Mouse (Mus musculus): Measurements from ENCODE around the gene Pcca. TPM values are rescaled to one million over a fixed set of nuclear protein-coding genes. Genes with fewer than 3 reads are reported as not detected.

Pcca gene
- polyA plus RNA-seq, 1 experiment: 10.3 TPM

- TF ChIP-seq MYOD1 (IDR thresholded peaks at IDR 0.05; ENCODE audit: control insufficient read depth, insufficient read length, low read depth): no peak
- TF ChIP-seq USF1 (IDR thresholded peaks at IDR 0.05; ENCODE audit: low read depth): no peak
- TF ChIP-seq CTCF (IDR thresholded peaks at IDR 0.05; ENCODE audit: control insufficient read depth, insufficient read depth, insufficient read length): no peak
- TF ChIP-seq CEBPB (IDR thresholded peaks at IDR 0.05; ENCODE audit: low read depth): no peak
- TF ChIP-seq MYOG (IDR thresholded peaks at IDR 0.05; ENCODE audit: control insufficient read depth, extremely low read depth, insufficient read length): no peak
- TF ChIP-seq FOSL1 (IDR thresholded peaks at IDR 0.05; ENCODE audit: insufficient read depth, low read length, poor library complexity, severe bottlenecking): no peak
- TF ChIP-seq MAX (IDR thresholded peaks at IDR 0.05): no peak
- no peaks in the 10 kb centered on the region for H3K79me2 ChIP-seq (ENCODE audit: control insufficient read depth, insufficient read depth)
These were observed 385.9 kb downstream of the Pcca start for GRCm38 (mm10) chr14:122920011-122920410.

GRCm38 (mm10) chr14:122936460-122936859 is 402.3 kb downstream of the Pcca start:
- Histone ChIP-seq H3K79me3 (ENCODE audit: low read depth) (no peaks in the 10 kb centered on the region), H3ac (ENCODE audit: control insufficient read depth, insufficient read length, low read depth) (no peak overlapping the region), H3K36me3 (ENCODE audit: control insufficient read depth, insufficient read depth) (peaks cover 34% of the 10 kb centered on the region), H3K79me2 (ENCODE audit: control insufficient read depth, insufficient read depth) (no peaks in the 10 kb centered on the region), H3K27me3 (ENCODE audit: control insufficient read depth, insufficient read depth, insufficient read length) (no peaks in the 10 kb centered on the region), H3K4me3 (ENCODE audit: insufficient read depth, poor library complexity, severe bottlenecking) (no peak overlapping the region)
- no peak for TF ChIP-seq CTCF (IDR thresholded peaks at IDR 0.05; ENCODE audit: control insufficient read depth, insufficient read depth, insufficient read length)
- no peak for TF ChIP-seq CEBPB (IDR thresholded peaks at IDR 0.05; ENCODE audit: low read depth)
- no peak for TF ChIP-seq FOSL1 (IDR thresholded peaks at IDR 0.05; ENCODE audit: insufficient read depth, low read length, poor library complexity, severe bottlenecking)
- TF ChIP-seq USF1 (IDR thresholded peaks at IDR 0.05; ENCODE audit: low read depth): no peak
- no peak for TF ChIP-seq MYOD1 (IDR thresholded peaks at IDR 0.05; ENCODE audit: control insufficient read depth, insufficient read length, low read depth)
- no peak for TF ChIP-seq MYOG (IDR thresholded peaks at IDR 0.05; ENCODE audit: control insufficient read depth, extremely low read depth, insufficient read length)
- no peak for TF ChIP-seq MAX (IDR thresholded peaks at IDR 0.05)

More at GRCm38 (mm10) chr14:122920011-122920410, 385.9 kb downstream of the Pcca start:
- Histone ChIP-seq H3K36me3 (ENCODE audit: control insufficient read depth, insufficient read depth) (peaks cover 9% of the 10 kb centered on the region), H3K79me3 (ENCODE audit: low read depth) (no peaks in the 10 kb centered on the region), H3ac (ENCODE audit: control insufficient read depth, insufficient read length, low read depth) (no peak overlapping the region), H3K27me3 (ENCODE audit: control insufficient read depth, insufficient read depth, insufficient read length) (no peaks in the 10 kb centered on the region), H3K4me3 (ENCODE audit: insufficient read depth, poor library complexity, severe bottlenecking) (no peak overlapping the region)

Other genes starting within 250 kb of the Pcca start
- gene Gm5089, start 83.2 kb upstream of the Pcca start, polyA plus RNA-seq (2012; fragmentation: generic; extraction: Trizol): not detected
- 0.76 TPM for gene Zic5, start 68.6 kb upstream of the Pcca start, polyA plus RNA-seq (2012; fragmentation: generic; extraction: Trizol)
- gene Zic2, start 58.9 kb upstream of the Pcca start, polyA plus RNA-seq (2012; fragmentation: generic; extraction: Trizol): 2.5 TPM
- not detected for gene Gm10837, start 43.7 kb upstream of the Pcca start, polyA plus RNA-seq (2012; fragmentation: generic; extraction: Trizol)

All from C2C12 (cell line).